Mouse (Mus musculus): ENCODE data around the gene Olfr1371.
A peak's percentile ranks its signal among the peaks of the same experiment; 100 is the strongest.

Gene Olfr1371

DNA sequence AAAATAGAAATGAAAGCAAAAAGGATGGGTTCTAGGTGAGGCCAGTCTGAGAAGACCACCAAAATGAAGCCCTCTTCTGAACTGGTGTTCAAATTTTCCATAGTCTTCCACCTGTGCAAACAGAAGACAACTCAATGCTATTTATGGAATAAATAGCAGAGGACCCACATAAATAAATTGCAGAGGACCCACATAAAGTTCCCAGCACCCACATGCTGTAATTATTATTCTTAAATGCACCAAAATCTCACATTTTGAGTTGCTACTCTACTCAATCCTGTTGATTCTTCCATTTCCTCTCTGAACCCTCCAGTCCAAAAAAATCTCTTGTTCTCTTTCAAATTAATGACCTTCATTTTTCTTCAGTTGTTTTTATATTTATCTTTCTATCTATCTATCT is at the start of gene Olfr1371:
TSS of gene Olfr1371 (minus strand) at position 101 of the 400 bp plus-strand sequence.
- no peak for DNase-seq (ENCODE audit: low read depth, low spot score)

GRCm38 (mm10) chr11:52262338-52262737 is 48.6 kb upstream of the Olfr1371 start:
- no peak for DNase-seq (ENCODE audit: low read depth, low spot score)

GRCm38 (mm10) chr11:52261937-52262336 is 48.1 kb upstream of the Olfr1371 start:
- peak; percentile 84 for DNase-seq (ENCODE audit: low read depth, low spot score)

GRCm38 (mm10) chr11:52260878-52261277 is 47.1 kb upstream of the Olfr1371 start:
- no peak for DNase-seq (ENCODE audit: low read depth, low spot score)

- DNase-seq (ENCODE audit: low read depth, low spot score) = no peak
Observed at GRCm38 (mm10) chr11:52258711-52259110, 44.9 kb upstream of the Olfr1371 start.

GRCm38 (mm10) chr11:52257376-52257775 is 43.6 kb upstream of the Olfr1371 start:
- no peak for DNase-seq (ENCODE audit: low read depth, low spot score)

- DNase-seq (ENCODE audit: low read depth, low spot score) = no peak
Observed at GRCm38 (mm10) chr11:52255077-52255476, 41.3 kb upstream of the Olfr1371 start.

DNA sequence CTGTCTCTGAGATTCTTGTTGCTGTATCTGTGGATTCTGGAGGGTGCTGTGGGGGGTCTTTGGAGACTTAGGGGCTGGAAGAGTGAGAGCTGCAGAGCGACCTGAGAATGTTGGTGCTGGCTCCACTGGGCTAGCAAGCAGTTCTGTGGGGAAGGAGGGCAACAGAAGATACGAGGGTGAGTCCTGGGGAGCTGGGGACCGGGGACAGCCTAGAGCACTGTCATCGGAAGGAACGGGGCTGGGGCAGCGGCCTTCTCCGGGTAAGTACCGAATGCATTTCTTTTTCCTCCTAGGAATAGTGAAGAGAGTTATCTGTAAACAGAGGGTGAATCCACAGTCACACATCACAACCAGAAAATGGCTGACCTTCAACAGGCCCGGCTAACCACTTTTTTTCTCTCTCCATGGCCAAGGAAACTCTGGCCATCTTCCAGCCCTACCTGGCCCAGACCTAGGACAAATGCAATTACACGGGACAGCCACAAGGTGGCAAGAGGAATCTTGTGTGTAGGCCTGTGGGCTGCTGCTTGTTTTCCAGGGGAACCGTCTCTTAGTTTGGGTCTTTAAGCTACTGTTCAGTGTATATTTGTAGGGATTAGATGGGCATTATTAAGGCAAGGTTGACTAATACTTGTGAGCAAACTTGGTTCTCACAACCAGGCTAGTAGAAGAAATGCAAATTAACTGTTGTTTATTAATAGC is 40.0 kb upstream of the Olfr1371 start:
- peak; percentile 80 for DNase-seq (ENCODE audit: low read depth, low spot score)

DNA sequence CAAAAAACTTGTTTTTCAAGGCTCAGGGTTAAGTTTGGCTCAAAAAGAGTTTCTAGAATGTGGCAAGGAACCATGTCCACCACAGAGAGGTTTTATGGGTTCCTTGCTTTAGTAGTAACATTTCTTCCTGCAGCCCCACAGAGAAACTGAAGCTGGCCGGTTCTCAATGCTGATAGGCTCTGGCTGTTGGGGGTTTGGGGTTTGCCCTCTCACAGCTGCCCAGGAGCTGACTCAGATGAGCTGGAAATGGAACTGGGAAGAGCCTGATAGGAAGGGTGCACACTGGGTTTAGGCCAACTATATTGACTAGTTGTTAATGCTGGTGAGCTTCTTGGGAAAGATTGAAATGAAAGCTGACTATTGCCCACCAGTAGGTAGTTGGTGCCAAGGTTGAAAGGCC is 38.9 kb upstream of the Olfr1371 start:
- no peak for DNase-seq (ENCODE audit: low read depth, low spot score)

DNA sequence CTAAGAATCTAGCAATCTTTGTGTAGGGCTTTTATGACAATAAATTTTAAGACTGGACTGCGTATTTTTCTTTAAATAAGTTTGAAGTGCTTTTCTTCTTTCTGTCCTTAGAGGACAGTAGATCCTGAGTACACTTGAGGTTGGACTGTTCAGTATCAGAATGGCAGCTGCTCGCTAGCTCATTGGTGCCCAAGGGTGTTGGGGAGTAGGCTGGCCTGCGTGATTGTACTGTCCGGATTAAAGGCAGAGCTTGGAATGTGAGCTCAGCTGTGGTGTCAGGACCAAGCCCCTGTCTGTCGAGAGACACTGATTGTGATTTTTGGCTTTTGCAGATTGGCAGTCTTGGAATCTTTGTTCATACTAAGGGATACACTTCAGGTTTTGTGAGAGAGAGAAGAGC is 38.0 kb upstream of the Olfr1371 start:
- no peak for DNase-seq (ENCODE audit: low read depth, low spot score)

DNA sequence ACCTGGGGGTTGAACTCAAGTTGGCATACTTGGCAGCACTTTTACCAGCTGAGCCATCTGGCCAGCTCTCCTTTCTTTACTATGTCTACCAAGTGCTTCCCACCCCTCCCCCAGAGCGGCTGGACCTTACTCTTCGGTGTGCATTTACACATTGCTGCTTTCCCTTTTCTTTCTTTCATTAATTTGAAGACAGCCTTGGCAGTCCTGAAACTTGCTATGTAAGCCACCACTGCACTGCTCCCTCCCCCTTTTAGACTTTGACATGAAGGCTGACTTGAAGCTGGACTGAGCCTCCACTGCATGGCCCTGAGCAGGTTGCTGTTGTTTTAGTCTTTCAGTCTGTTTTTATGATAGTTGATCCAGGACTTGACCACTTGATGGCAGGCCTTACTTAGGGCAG is 35.7 kb upstream of the Olfr1371 start:
- DNase-seq (ENCODE audit: low read depth, low spot score) = no peak

DNA sequence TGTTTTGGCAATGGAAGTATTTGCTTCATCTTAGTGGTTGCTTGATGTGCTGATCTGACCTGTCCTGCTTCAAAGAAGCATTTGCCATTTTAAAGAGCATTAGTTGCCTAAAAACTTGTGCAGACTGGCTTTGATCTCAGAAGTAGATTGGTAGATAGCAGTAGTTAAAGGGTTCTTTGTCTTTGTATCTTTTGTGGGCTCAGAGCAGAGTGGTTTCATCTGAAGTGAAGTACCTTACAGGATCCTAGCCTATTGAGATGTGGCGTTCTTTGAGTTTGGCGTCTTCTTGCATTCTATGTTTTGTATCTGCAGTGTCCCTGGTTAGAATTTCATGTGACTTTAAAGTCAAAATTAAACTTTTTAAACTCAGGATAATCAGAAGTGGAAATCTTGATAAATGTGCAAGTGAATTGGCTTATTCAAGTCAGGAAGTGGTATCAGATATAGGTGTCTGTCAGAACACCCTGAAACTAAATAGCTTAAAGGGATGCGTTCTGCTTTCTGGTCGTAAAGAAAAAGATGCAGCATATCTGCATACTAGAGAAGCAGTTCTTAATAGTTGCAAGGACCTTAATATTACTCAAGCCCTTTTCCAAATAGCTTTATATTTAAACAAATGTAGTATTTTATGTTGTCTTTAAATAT is 27.2 kb upstream of the Olfr1371 start:
- peak; percentile 53 for DNase-seq (ENCODE audit: low read depth, low spot score)

GRCm38 (mm10) chr11:52234509-52234908 is 20.7 kb upstream of the Olfr1371 start:
- DNase-seq (ENCODE audit: low read depth, low spot score) = no peak

GRCm38 (mm10) chr11:52233906-52234305 is 20.1 kb upstream of the Olfr1371 start:
- DNase-seq (ENCODE audit: low read depth, low spot score) = no peak

DNA sequence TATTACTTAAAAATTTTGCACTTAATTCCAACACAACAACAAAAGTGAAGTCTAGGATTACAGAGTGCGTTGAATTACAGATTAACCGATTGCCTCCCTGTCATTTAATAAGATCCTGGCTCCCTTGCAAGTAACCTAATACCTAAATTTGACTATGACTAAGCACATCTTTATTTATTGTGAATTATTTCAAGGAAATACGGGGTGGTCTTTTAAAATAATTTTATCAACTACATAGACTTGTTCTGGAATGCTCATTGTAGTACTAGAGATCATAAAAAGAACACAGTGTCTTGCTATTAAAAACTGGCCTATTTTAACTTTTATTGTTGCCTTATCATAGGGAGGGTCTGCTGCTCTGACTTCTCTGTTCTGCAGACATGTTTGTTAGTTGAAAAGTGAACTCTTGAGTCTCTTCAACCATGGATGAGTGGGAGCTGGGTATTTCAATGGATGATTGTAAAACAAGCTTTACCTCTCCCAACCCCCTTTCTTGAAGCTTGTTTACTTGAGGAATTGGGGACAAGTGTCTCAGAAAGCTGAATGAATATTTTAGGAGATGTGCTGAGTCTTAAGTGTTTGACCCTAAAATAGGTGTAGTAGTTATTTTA is 19.4 kb upstream of the Olfr1371 start:
- DNase-seq (ENCODE audit: low read depth, low spot score) = no peak

DNA sequence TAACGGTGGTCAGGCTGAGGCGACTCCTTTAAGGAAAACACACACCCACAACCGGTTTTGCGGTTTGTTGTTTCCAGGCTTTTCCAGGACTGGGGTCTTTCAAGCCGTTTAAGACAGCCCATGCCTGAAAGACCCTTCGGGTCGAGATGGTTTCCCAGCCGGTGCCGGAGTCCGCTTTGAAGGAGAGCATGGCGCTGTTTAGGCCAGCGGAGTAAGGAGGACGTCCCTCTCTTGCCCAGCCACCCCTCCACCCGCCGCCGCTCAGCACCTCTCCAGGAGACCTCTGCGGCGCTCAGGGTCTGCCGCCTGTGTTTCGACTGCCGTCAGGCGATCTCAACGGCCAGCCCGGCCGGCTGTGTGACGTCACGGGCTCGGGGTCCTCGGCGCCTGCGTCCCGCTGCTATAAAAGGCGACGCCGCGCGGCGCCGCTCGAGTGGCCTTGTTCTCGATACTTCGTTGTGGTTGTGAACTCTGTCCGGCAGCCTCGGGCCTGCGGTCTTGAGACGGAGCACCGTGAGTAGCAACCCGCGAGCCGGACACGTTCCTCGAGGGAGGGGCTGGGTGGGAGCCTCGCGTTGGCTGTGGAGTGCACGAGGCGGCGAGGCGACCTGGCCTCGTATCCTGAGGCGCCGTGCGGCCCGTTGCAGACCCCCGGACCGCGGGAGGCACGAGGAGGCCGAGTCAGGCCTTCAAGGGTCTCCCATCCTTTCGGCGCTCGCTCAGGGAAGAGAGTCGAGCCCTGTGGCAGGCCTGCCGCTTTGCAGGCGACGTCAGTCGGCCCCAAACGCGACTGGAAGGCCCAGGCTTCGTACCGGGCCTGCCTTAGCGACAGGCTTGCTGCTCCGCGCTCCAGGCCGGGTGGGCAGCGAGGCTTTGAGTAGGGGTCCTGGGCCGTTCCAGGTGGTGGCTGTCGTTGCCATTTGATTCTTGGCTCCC is 18.1 kb upstream of the Olfr1371 start, which contains the start of gene Skp1a:
TSS of gene Skp1a (plus strand) at position 390 of the 936 bp plus-strand sequence.
- peak; percentile 94 for DNase-seq (ENCODE audit: low read depth, low spot score)

DNA sequence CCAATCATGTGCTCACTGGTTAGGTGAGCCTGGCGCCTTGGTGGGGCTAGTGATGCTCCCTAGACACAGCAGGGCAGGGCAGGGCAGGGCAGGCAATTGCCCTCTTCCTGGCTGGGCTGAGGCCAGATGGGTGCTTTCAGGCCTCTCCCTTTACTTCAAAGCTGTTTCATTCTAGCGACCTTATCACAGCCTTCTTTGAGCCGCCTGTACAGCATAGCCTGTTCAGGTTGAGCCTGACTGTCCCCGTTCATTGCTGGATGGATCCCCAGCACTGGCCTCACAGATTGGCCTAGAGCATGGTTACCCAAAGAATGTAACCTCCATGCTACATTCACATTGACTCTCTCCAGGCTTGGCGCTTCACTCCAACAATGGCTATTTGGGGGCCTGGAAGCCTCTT is 16.9 kb upstream of the Olfr1371 start:
- no peak for DNase-seq (ENCODE audit: low read depth, low spot score)

GRCm38 (mm10) chr11:52228722-52229448 is 15.1 kb upstream of the Olfr1371 start:
- DNase-seq (ENCODE audit: low read depth, low spot score) = no peak

GRCm38 (mm10) chr11:52227466-52228226 is 13.9 kb upstream of the Olfr1371 start:
- peak; percentile 91 for DNase-seq (ENCODE audit: low read depth, low spot score)

DNA sequence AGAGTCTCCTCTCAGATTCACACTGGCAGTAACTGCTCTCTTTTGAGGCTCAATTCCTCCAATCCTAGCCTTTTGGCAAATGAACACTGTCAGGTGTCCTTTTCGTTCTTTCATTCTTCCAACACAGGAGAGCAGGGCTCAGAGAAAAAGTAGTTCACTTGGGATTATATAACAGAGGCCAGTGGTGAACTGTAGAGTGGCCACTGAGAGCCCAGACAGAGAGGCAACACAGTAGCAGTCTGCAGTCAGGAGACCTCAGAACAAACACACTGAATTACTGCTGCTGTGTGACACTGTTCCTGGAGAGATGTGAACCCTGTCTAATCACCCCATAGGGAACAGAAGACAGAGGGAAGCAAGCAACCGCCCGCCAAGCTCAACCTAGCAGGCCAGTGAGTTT is 13.3 kb upstream of the Olfr1371 start:
- no peak for DNase-seq (ENCODE audit: low read depth, low spot score)

Data from ZHBTc4 (cell line).